Mouse (Mus musculus): ENCODE measurements at regions not wholly inside any gene's neighbourhood (a gene's known extent, or its start where the extent isn't known, plus 50 kb on each side); places are given as distances from the start of the nearest gene placed in this dataset.

DNA sequence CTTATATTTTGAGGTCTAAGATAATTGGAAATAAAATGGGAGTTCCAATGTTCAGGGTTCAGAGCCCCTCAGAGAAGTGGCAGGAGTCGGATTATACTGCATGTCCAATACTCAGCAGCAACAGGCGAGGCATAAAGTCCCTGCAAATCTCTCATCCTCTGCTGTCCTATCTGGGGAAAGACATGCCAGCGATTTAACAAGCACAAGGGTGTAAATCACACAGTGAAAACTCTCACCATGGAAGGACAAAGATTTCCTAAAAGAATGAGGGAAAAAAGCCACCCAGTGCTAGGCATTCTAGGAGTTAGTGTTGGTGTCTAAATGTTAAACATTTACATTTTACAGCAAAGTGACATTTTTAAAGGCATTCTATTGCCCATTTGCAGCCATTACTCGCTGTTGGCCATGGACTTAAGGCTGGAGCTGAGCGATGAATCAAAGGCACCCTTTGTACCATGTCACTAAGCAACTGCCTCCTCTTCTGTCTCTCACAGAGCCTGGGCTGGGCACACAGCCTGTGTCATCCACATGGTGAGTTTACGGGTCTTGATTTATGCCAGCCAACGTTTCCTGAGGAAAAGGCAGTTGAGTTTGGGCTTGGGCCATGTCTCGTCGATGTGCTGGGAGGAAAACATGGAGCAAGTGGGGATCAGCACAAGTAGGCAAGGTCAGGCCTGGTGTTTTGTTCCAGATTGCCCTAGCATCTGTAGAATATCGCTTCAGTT, 265.9 kb upstream of the Ncam1 start:
- WGBS, result 60% methylated on average over 10 of the region's 10 CpGs
- TF ChIP-seq POLR2A (IDR thresholded peaks at IDR 0.05; ENCODE audit: insufficient read depth, low read depth, low read length) (no peak), CTCF (IDR thresholded peaks at IDR 0.05; ENCODE audit: insufficient read depth, low read depth, low read length) (no peak)
- no peaks in the 10 kb centered on the region for H3K4me1 ChIP-seq (ENCODE audit: control insufficient read depth, insufficient read depth, low read length)
- H3K27ac ChIP-seq (ENCODE audit: insufficient read depth, low read depth, low read length), result no peak overlapping the region
- H3K4me3 ChIP-seq (ENCODE audit: insufficient read depth, low read depth, low read length), result no peak overlapping the region

DNA sequence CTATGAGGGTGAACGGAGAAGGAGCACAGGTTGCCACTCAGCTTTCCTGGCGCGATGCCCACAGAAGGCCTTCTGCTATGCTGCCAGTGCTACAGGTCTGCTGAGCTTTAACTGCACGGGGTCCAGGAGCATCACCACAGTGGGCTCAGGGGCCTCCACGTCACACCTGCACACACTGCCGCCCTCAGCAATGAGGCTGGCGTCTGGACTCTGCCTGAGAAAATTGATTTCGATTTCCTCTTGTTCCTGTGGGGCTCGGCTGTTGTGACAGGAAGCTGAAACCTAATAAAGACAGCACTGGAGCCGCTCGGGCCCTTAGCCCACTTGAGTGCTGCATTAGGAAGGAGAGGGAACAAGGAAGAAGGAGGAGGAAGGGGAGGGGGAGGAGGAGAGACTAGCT, 239.5 kb upstream of the Ncam1 start:
- WGBS, result 70% methylated on average over 11 of the region's 11 CpGs
- H3K27ac ChIP-seq (ENCODE audit: insufficient read depth, low read depth, low read length), result no peak overlapping the region
- H3K4me3 ChIP-seq (ENCODE audit: insufficient read depth, low read depth, low read length), result no peak overlapping the region
- H3K4me1 ChIP-seq (ENCODE audit: control insufficient read depth, insufficient read depth, low read length), result 0 out of 2 replicates have a peak, but pooled peaks cover 2% of the 10 kb centered on the region
- no peak for TF ChIP-seq POLR2A (IDR thresholded peaks at IDR 0.05; ENCODE audit: insufficient read depth, low read depth, low read length)
- no peak for TF ChIP-seq CTCF (IDR thresholded peaks at IDR 0.05; ENCODE audit: insufficient read depth, low read depth, low read length)

DNA sequence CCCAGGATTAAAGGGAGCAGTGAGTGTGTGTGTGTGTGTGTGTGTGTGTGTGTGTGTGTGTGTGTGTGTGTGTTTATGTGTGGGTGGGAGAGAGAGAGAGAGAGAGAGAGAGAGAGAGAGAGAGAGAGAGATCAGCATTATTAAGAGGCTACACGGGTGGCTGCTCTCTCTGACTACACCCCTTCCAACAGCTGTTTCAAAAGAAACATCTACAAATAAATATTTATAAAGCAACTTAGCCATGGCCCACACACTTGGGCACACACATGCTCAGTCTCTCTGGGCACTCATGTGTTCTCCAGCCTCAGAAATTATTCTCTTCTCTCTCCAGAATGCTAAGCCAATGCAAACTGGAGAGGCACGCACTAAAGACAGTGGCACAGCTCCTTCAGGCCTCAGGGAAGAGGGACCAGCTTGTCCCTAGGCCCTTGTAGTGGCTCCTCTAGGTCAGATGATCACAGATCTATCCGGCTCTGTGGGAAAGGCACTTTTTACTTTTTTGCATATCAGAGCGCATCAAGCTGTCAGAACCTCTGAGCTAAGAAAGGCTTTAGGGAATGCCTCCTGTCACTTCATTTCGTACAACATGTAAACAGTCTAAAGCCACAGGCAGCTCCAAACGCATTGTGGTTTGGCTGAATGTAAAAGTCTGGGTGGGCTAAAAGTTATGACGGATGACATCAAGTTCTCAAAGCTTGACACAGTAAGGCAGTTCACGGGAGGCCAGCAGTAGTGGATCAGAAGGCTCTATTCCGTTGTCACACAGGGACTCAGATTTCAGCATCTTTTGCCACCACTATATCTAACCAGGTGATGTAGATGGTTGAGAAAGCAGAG, 233.8 kb upstream of the Ncam1 start:
- no peak for TF ChIP-seq POLR2A (IDR thresholded peaks at IDR 0.05; ENCODE audit: insufficient read depth, low read depth, low read length)
- no peak for TF ChIP-seq CTCF (IDR thresholded peaks at IDR 0.05; ENCODE audit: insufficient read depth, low read depth, low read length)
- H3K4me1 ChIP-seq (ENCODE audit: control insufficient read depth, insufficient read depth, low read length), result no peaks in the 10 kb centered on the region
- H3K4me3 ChIP-seq (ENCODE audit: insufficient read depth, low read depth, low read length), result no peak overlapping the region
- no peak overlapping the region for H3K27ac ChIP-seq (ENCODE audit: insufficient read depth, low read depth, low read length)
- WGBS, result 80% methylated on average over 9 of the region's 9 CpGs

DNA sequence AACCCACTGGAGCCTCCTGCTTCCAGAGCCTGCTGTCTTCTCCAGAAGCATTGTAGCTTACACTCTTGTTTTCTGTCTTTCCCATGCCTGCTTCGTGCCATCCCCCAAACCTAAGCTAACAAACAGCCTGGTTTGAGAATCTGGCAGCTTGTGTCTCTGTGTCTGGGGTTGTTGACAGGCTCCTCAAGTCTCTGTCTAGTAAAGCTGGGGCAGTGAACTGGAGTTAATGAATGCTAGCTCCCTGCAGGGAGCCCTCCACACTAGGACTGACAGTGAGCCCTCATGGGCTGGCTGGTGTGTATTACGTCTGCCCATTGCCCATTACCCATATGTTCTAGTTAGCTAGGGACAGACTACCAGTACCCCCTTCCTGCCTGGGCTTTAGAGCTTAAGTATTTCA, 232.6 kb upstream of the Ncam1 start:
- Histone ChIP-seq H3K4me3 (ENCODE audit: insufficient read depth, low read depth, low read length) (no peak overlapping the region), H3K4me1 (ENCODE audit: control insufficient read depth, insufficient read depth, low read length) (no peaks in the 10 kb centered on the region), H3K27ac (ENCODE audit: insufficient read depth, low read depth, low read length) (no peak overlapping the region)
- 79% methylated on average over 2 of the region's 2 CpGs for WGBS
- TF ChIP-seq POLR2A (IDR thresholded peaks at IDR 0.05; ENCODE audit: insufficient read depth, low read depth, low read length) (no peak), CTCF (IDR thresholded peaks at IDR 0.05; ENCODE audit: insufficient read depth, low read depth, low read length) (no peak)

DNA sequence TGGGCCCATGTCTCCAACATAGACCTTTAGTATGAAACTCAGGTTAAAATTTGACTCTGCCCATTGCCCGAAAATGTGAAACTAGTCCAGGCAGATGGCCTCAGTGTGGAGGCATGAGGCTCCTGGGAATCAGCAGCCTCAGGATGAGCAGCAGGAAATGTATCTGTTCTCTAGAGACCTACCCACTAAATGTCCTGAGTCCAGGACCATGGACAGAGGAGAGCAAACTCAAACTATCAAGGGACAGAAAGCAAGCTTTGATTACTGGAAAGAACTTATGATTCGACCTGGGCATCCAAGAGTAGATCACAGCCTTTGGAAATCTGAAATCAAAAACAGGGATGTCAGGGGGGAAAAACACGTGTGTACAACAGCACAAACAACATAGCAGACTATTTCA, 230.3 kb upstream of the Ncam1 start:
- TF ChIP-seq CTCF (IDR thresholded peaks at IDR 0.05; ENCODE audit: insufficient read depth, low read depth, low read length), result no peak
- no peak for TF ChIP-seq POLR2A (IDR thresholded peaks at IDR 0.05; ENCODE audit: insufficient read depth, low read depth, low read length)
- no peaks in the 10 kb centered on the region for H3K4me1 ChIP-seq (ENCODE audit: control insufficient read depth, insufficient read depth, low read length)
- H3K27ac ChIP-seq (ENCODE audit: insufficient read depth, low read depth, low read length), result no peak overlapping the region
- WGBS, result 81% methylated on average over 3 of the region's 3 CpGs
- no peak overlapping the region for H3K4me3 ChIP-seq (ENCODE audit: insufficient read depth, low read depth, low read length)

DNA sequence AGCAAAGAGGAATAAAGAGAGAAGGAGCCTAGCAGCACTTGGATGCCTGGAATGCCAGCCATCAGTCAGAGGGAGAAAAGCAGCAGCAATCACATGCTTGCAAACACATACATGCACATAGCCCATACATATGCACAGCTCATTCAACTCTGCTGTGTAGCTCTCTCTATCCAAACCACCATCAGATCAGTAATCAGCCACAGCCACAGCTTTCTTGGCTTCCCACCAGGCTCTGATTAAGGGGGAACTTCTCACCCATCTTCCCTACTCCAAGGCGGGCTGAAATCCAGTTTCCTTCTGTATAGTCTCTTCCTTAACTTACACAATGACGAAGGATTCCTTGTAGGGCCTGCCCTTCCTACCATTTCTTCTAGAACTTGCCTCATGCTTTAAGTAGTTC, 229.8 kb upstream of the Ncam1 start:
- Histone ChIP-seq H3K4me3 (ENCODE audit: insufficient read depth, low read depth, low read length) (no peak overlapping the region), H3K27ac (ENCODE audit: insufficient read depth, low read depth, low read length) (no peak overlapping the region), H3K4me1 (ENCODE audit: control insufficient read depth, insufficient read depth, low read length) (no peaks in the 10 kb centered on the region)
- 70% methylated on average over 2 of the region's 2 CpGs for WGBS
- TF ChIP-seq POLR2A (IDR thresholded peaks at IDR 0.05; ENCODE audit: insufficient read depth, low read depth, low read length), result no peak
- TF ChIP-seq CTCF (IDR thresholded peaks at IDR 0.05; ENCODE audit: insufficient read depth, low read depth, low read length), result no peak

DNA sequence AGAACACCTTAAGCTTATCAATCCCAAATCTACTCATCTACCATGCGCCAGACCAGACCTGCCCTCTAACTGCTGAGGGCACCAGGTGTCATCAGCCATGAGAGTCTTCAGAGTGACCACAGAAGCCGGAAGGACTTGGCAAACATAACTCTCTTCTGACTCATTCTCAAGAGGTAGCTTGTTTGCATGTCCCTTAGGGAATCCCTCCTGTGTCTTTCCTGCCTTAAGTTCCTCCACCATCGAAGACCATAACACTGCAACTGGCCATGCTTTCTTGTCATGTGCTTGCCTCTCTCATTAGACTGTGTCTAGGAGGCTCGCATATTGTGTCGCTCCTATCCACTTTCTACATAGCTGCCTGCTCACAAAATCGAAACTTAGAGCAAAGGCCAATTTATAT, 226.1 kb upstream of the Ncam1 start:
- TF ChIP-seq POLR2A (IDR thresholded peaks at IDR 0.05; ENCODE audit: insufficient read depth, low read depth, low read length) (no peak), CTCF (IDR thresholded peaks at IDR 0.05; ENCODE audit: insufficient read depth, low read depth, low read length) (no peak)
- Histone ChIP-seq H3K4me3 (ENCODE audit: insufficient read depth, low read depth, low read length) (no peak overlapping the region), H3K27ac (ENCODE audit: insufficient read depth, low read depth, low read length) (no peak overlapping the region), H3K4me1 (ENCODE audit: control insufficient read depth, insufficient read depth, low read length) (no peaks in the 10 kb centered on the region)
- 91% methylated on average over 6 of the region's 6 CpGs for WGBS

DNA sequence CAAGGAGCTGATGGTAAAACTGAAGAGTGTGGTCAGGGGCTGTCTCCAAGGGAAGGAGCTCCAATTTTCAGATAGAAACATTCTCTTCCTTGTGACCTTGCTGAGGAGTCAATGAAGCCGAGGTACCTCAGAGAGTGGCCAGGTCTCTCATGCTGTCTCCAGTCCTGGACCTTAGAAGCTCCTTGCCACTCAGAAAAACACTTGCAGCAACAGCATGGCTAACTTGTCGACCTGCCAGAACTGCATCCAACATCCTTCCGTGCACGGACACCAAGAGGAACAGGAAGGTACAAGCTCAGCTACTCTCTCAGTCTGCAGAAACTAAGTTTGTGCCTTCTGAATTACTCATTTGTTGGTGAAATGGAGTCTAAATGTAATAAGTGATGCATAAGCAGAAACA, 214.9 kb upstream of the Ncam1 start:
- TF ChIP-seq POLR2A (IDR thresholded peaks at IDR 0.05; ENCODE audit: insufficient read depth, low read depth, low read length) (no peak), CTCF (IDR thresholded peaks at IDR 0.05; ENCODE audit: insufficient read depth, low read depth, low read length) (no peak)

More for the DNA sequence above, 214.9 kb upstream of the Ncam1 start:
- Histone ChIP-seq H3K4me3 (ENCODE audit: insufficient read depth, low read depth, low read length) (no peak overlapping the region), H3K4me1 (ENCODE audit: control insufficient read depth, insufficient read depth, low read length) (no peaks in the 10 kb centered on the region), H3K27ac (ENCODE audit: insufficient read depth, low read depth, low read length) (no peak overlapping the region)
- 87% methylated on average over 4 of the region's 4 CpGs for WGBS
